Comparison of ENCODE assay signal across 10 mouse cellular contexts in genomic region chr2:101598190-101599181, GRCm38 (mm10). TPM values are rescaled to one million over a fixed set of nuclear protein-coding genes. Genes with fewer than 3 reads are reported as not detected.
A peak's percentile ranks its signal among the peaks of the same experiment; 100 is the strongest.
DNase-seq lines count a peak whose midpoint lies in the region; ATAC-seq and TF ChIP-seq lines count a peak whose summit lies in the region.
"Had no signal": no experiment of that assay in that cellular context is flagged by ENCODE, and none has a peak within 500 bp of the region (broad histone marks: within the 10 kb centered on the region; RNA-seq: fewer than 3 reads in every experiment).

No protein-coding gene starts in this region.

- 50% methylated on average over 13 of the region's 13 CpGs for WGBS in embryonic facial prominence, embryonic 13.5 days
- WGBS in embryonic facial prominence, embryonic 10.5 days: 79% methylated on average over 13 of the region's 13 CpGs
- 48% methylated on average over 13 of the region's 13 CpGs for WGBS in kidney, postnatal 0 days

- peaks cover 24% of the 10 kb centered on the region for H3K4me1 ChIP-seq in embryonic facial prominence, embryonic 13.5 days
- H3K4me1 ChIP-seq in embryonic facial prominence, embryonic 10.5 days: peaks cover 15% of the 10 kb centered on the region
- H3K4me1 ChIP-seq in kidney, postnatal 0 days (replicated peaks; ENCODE audit: insufficient read depth, low read length): no peaks in the 10 kb centered on the region

- 0 out of 2 replicates have a peak, but pooled peaks cover 4% of the 10 kb centered on the region for H3K27me3 ChIP-seq in embryonic facial prominence, embryonic 13.5 days
- no peaks in the 10 kb centered on the region for H3K27me3 ChIP-seq in embryonic facial prominence, embryonic 10.5 days (replicated peaks; ENCODE audit: low read depth, poor library complexity, severe bottlenecking)
- no peaks in the 10 kb centered on the region for H3K27me3 ChIP-seq in kidney, postnatal 0 days (ENCODE audit: insufficient read depth, low read length)
- H3K27me3 ChIP-seq: embryonic facial prominence, embryonic 12.5 days had no signal

- no peak for ATAC-seq in embryonic facial prominence, embryonic 13.5 days (ENCODE audit: insufficient number of reproducible peaks, insufficient read depth, low FRiP score, low TSS enrichment, low read depth)
- no peak for ATAC-seq in kidney, postnatal 0 days (replicated peaks; ENCODE audit: low FRiP score, low read depth)

- DNase-seq in embryonic facial prominence, embryonic 10.5 days (ENCODE audit: low spot score): no peak
- no peak for DNase-seq in layer of hippocampus, adult 2 months (ENCODE audit: low spot score in 2 of 2)
- no peak for DNase-seq in layer of hippocampus, postnatal 10 days (ENCODE audit: low spot score in 2 of 2)
- peak; percentile 41 to 52 for DNase-seq in cerebellum, adult 18-20 months
- DNase-seq in kidney, postnatal 0 days (ENCODE audit: low spot score): peak; percentile 55
- no peak for DNase-seq in adrenal gland, adult 8-10 months
- no peak for DNase-seq in ovary, adult 18-20 months (ENCODE audit: low spot score)

- H3K9me3 ChIP-seq in embryonic facial prominence, embryonic 13.5 days: no peaks in the 10 kb centered on the region
- H3K9me3 ChIP-seq in embryonic facial prominence, embryonic 10.5 days: no peaks in the 10 kb centered on the region
- no peaks in the 10 kb centered on the region for H3K9me3 ChIP-seq in kidney, postnatal 0 days (replicated peaks; ENCODE audit: low read length)
- H3K9me3 ChIP-seq: embryonic facial prominence, embryonic 12.5 days had no signal

- 0 out of 2 replicates have a peak overlapping the region, but pooled peaks have one; percentile 7 for H3K4me2 ChIP-seq in embryonic facial prominence, embryonic 13.5 days
- peak overlapping the region; percentile 40 for H3K4me2 ChIP-seq in kidney, postnatal 0 days (ENCODE audit: low read length)
- H3K4me2 ChIP-seq: embryonic facial prominence, embryonic 12.5 days had no signal

- no peaks in the 10 kb centered on the region for H3K36me3 ChIP-seq in embryonic facial prominence, embryonic 13.5 days
- H3K36me3 ChIP-seq in embryonic facial prominence, embryonic 10.5 days (replicated peaks): no peaks in the 10 kb centered on the region
- no peaks in the 10 kb centered on the region for H3K36me3 ChIP-seq in kidney, postnatal 0 days (ENCODE audit: insufficient read depth, low read length)
- H3K36me3 ChIP-seq: embryonic facial prominence, embryonic 12.5 days had no signal

- H3K9ac ChIP-seq in embryonic facial prominence, embryonic 13.5 days: no peak overlapping the region
- no peak overlapping the region for H3K9ac ChIP-seq in kidney, postnatal 0 days (ENCODE audit: low read depth, low read length)
- H3K9ac ChIP-seq: embryonic facial prominence, embryonic 12.5 days had no signal

- no peak for TF ChIP-seq CTCF in layer of hippocampus, adult 2 months (conservative IDR thresholded peaks at IDR 0.05)
- TF ChIP-seq CTCF in kidney, postnatal 0 days (IDR thresholded peaks at IDR 0.05; ENCODE audit: low read depth): no peak

- no peak overlapping the region for H3K27ac ChIP-seq in embryonic facial prominence, embryonic 13.5 days
- no peak overlapping the region for H3K27ac ChIP-seq in embryonic facial prominence, embryonic 10.5 days (replicated peaks)
- peak overlapping the region; percentile 59 for H3K27ac ChIP-seq in layer of hippocampus, adult 2 months
- no peak overlapping the region for H3K27ac ChIP-seq in kidney, postnatal 0 days
- H3K27ac ChIP-seq: embryonic facial prominence, embryonic 12.5 days had no signal

- H3K4me3 ChIP-seq in embryonic facial prominence, embryonic 13.5 days: no peak overlapping the region
- H3K4me3 ChIP-seq in embryonic facial prominence, embryonic 10.5 days: no peak overlapping the region
- peak overlapping the region; percentile 30 for H3K4me3 ChIP-seq in layer of hippocampus, adult 2 months
- no peak overlapping the region for H3K4me3 ChIP-seq in kidney, postnatal 0 days (replicated peaks; ENCODE audit: low read depth, low read length)
- H3K4me3 ChIP-seq: embryonic facial prominence, embryonic 12.5 days had no signal

RNA-seq across cellular contexts. Expression of gene Rag2, which starts 26.0 kb away (rescaled TPM):
- polyA plus RNA-seq in embryonic facial prominence, embryonic 13.5 days (2015; fragmentation: Nextera tagmentation; extraction: Ambion mirVana): not detected in 2 replicates
- not detected in 2 replicates for polyA plus RNA-seq in embryonic facial prominence, embryonic 10.5 days (2016; fragmentation: Nextera tagmentation; extraction: Ambion mirVana)
- total RNA-seq in layer of hippocampus, adult 2 months (2021): not detected
- not detected for total RNA-seq in layer of hippocampus, postnatal 10 days (2021)
- 0.06 TPM in 1 of 2 replicates, not detected in the other for polyA plus RNA-seq in kidney, postnatal 0 days (2015; fragmentation: Nextera tagmentation; extraction: Ambion mirVana)
- total RNA-seq in adrenal gland, adult 8-10 months (2022): not detected
- total RNA-seq: liver, adult 2 months had no signal
- polyA plus RNA-seq: liver, adult 2 months had no signal

RNA-seq across cellular contexts. Expression of gene Rag1, which starts 50.8 kb away (rescaled TPM):
- 0.10 and 0.12 TPM in 2 replicates for polyA plus RNA-seq in embryonic facial prominence, embryonic 13.5 days (2015; fragmentation: Nextera tagmentation; extraction: Ambion mirVana)
- polyA plus RNA-seq in embryonic facial prominence, embryonic 10.5 days (2016; fragmentation: Nextera tagmentation; extraction: Ambion mirVana): 0.10 and 0.11 TPM in 2 replicates
- total RNA-seq in layer of hippocampus, adult 2 months (2021): under 1 TPM; 0.15 to 0.25 TPM
- under 1 TPM; 0.29 to 0.41 TPM for total RNA-seq in layer of hippocampus, postnatal 10 days (2021)
- 0.01 and 0.05 TPM in 2 replicates for polyA plus RNA-seq in kidney, postnatal 0 days (2015; fragmentation: Nextera tagmentation; extraction: Ambion mirVana)
- under 1 TPM in 2 of 4 experiments, not detected in 2; 0.03 to 0.07 TPM for total RNA-seq in adrenal gland, adult 8-10 months (2022)
- total RNA-seq: liver, adult 2 months had no signal
- polyA plus RNA-seq: liver, adult 2 months had no signal

RNA-seq across cellular contexts. Expression of gene B230118H07Rik, which starts 50.8 kb away (rescaled TPM):
- polyA plus RNA-seq in embryonic facial prominence, embryonic 13.5 days (2015; fragmentation: Nextera tagmentation; extraction: Ambion mirVana): 59.5 and 68.3 TPM in 2 replicates
- 47.2 and 52.1 TPM in 2 replicates for polyA plus RNA-seq in embryonic facial prominence, embryonic 10.5 days (2016; fragmentation: Nextera tagmentation; extraction: Ambion mirVana)
- 10 to 100 TPM; 32.0 to 32.3 TPM for total RNA-seq in layer of hippocampus, adult 2 months (2021)
- 10 to 100 TPM; 28.0 to 30.1 TPM for total RNA-seq in layer of hippocampus, postnatal 10 days (2021)
- 65.8 and 75.1 TPM in 2 replicates for polyA plus RNA-seq in kidney, postnatal 0 days (2015; fragmentation: Nextera tagmentation; extraction: Ambion mirVana)
- total RNA-seq in adrenal gland, adult 8-10 months (2022): 10 to 100 TPM; 27.3 to 55.4 (median 32.3) TPM

Comparison
In these comparisons a context has a peak if more than half of its experiments do, and no peak if none do; other contexts are left out.
1. DNase-seq: peak in cerebellum, adult 18-20 months (2 of 2) and kidney, postnatal 0 days (single experiment); none in embryonic facial prominence, embryonic 10.5 days (single experiment), layer of hippocampus, adult 2 months (0 of 2), layer of hippocampus, postnatal 10 days (0 of 2), adrenal gland, adult 8-10 months (single experiment) and ovary, adult 18-20 months (single experiment).